Mouse (Mus musculus): ENCODE measurements around the gene Nipal3.

Gene Nipal3

GRCm38 (mm10) chr4:135507547-135508350 lies 12.9 kb upstream of the Nipal3 start:
- in situ Hi-C loops (cut with MboI, MseI), result no loop called here

- in situ Hi-C loops (cut with MboI, MseI), result no loop called here
These were observed 11.0 kb upstream of the Nipal3 start for GRCm38 (mm10) chr4:135505794-135506193.

GRCm38 (mm10) chr4:135501587-135501986 lies 6.7 kb upstream of the Nipal3 start:
- in situ Hi-C loops (cut with MboI, MseI), result no loop called here

- in situ Hi-C loops (cut with MboI, MseI), result no loop called here
These were observed 5.0 kb upstream of the Nipal3 start for GRCm38 (mm10) chr4:135499831-135500230.

- in situ Hi-C loops (cut with MboI, MseI), result no loop called here
These were observed 3.3 kb upstream of the Nipal3 start for GRCm38 (mm10) chr4:135498136-135498535.

- in situ Hi-C loops (cut with MboI, MseI), result no loop called here
These were observed 972 bp upstream of the Nipal3 start for GRCm38 (mm10) chr4:135495810-135496209.

- in situ Hi-C loops (cut with MboI, MseI), result no loop called here
These were observed 556 bp upstream of the Nipal3 start for GRCm38 (mm10) chr4:135495397-135495791.

GRCm38 (mm10) chr4:135493691-135494520 lies 932 bp downstream of the Nipal3 start:
- in situ Hi-C loops (cut with MboI, MseI), result loop anchor here (5.0 kb wide), 4 partner anchors 42 to 112 kb away; no protein-coding TSS in a partner anchor

- in situ Hi-C loops (cut with MboI, MseI), result loop anchor here (5.0 kb wide), 4 partner anchors 41 to 111 kb away; no protein-coding TSS in a partner anchor
These were observed 1.6 kb downstream of the Nipal3 start for GRCm38 (mm10) chr4:135493271-135493670.

- in situ Hi-C loops (cut with MboI, MseI), result no loop called here
These were observed 5.6 kb downstream of the Nipal3 start for GRCm38 (mm10) chr4:135489256-135489655.

- in situ Hi-C loops (cut with MboI, MseI), result no loop called here
These were observed 8.5 kb downstream of the Nipal3 start for GRCm38 (mm10) chr4:135486352-135486751.

- in situ Hi-C loops (cut with MboI, MseI), result no loop called here
These were observed 9.8 kb downstream of the Nipal3 start for GRCm38 (mm10) chr4:135485086-135485485.

- in situ Hi-C loops (cut with MboI, MseI), result no loop called here
These were observed 14.5 kb downstream of the Nipal3 start for GRCm38 (mm10) chr4:135480370-135480769.

GRCm38 (mm10) chr4:135477851-135478250 lies 17.0 kb downstream of the Nipal3 start:
- in situ Hi-C loops (cut with MboI, MseI), result no loop called here

- in situ Hi-C loops (cut with MboI, MseI), result no loop called here
These were observed 31.4 kb downstream of the Nipal3 start for GRCm38 (mm10) chr4:135463406-135463805.

- in situ Hi-C loops (cut with MboI, MseI), result loop anchor here in 1 of 2 experiments (5.0 kb wide), 1 partner anchor 39 kb away; the partner anchor contains the start of gene Stpg1
These were observed 41.3 kb downstream of the Nipal3 start for GRCm38 (mm10) chr4:135453572-135453971.

- in situ Hi-C loops (cut with MboI, MseI), result loop anchor here in 1 of 2 experiments (5.0 kb wide), 1 partner anchor 39 kb away; the partner anchor contains the start of gene Stpg1
These were observed 41.7 kb downstream of the Nipal3 start for GRCm38 (mm10) chr4:135453164-135453563.

GRCm38 (mm10) chr4:135451360-135452015 lies 43.4 kb downstream of the Nipal3 start:
- in situ Hi-C loops (cut with MboI, MseI), result loop anchor here in 1 of 2 experiments (5.0 kb wide), 1 partner anchor 41 kb away; the partner anchor contains the start of gene Stpg1

GRCm38 (mm10) chr4:135442473-135442872 lies 52.4 kb downstream of the Nipal3 start:
- in situ Hi-C loops (cut with MboI, MseI), result loop anchor here (5.0 to 25.0 kb wide), 3 partner anchors 45 to 1920 kb away; partner anchors contain the start of genes Cdc42 (in 1 of the 2), Ncmap (in 1 of the 2) and Pdik1l (in 1 of the 2)

GRCm38 (mm10) chr4:135439904-135440522 lies 54.8 kb downstream of the Nipal3 start:
- in situ Hi-C loops (cut with MboI, MseI), result loop anchor here (5.0 to 25.0 kb wide), 3 partner anchors 43 to 1922 kb away; partner anchors contain the start of genes Cdc42 (in 1 of the 2), Ncmap (in 1 of the 2) and Pdik1l (in 1 of the 2)

Measured in T-helper 17 cell (primary cell).